Mouse (Mus musculus) bone marrow, adult 2 months (tissue): Measurements from ENCODE around the gene Gsdmc4.

Experiments
- CTCF ChIP-seq: fragments of 200-500 bp; IDR thresholded peaks from 2 replicates; pipeline ENCODE4 v1.5.1; 2011; ENCODE audit warnings: low read length, control low read depth; ENCODE audit not compliant: control insufficient read depth, insufficient read depth
- POLR2A ChIP-seq: fragments of 200-500 bp; IDR thresholded peaks from 2 replicates; pipeline ENCODE4 v1.6.1; 2011; ENCODE audit warnings: low read depth, mild to moderate bottlenecking, control low read depth, low read length, borderline replicate concordance; ENCODE audit not compliant: control insufficient read depth

- TF ChIP-seq POLR2A (no peak), CTCF (no peak)
These were observed 45.5 kb upstream of the Gsdmc4 start for GRCm38 (mm10) chr15:63957553-63957952.
